Mouse (Mus musculus) gastrocnemius, postnatal 14 days (tissue): Measurements from ENCODE around the gene Mnt. TPM values are rescaled to one million over a fixed set of nuclear protein-coding genes. Genes with fewer than 3 reads are reported as not detected.

Experiments used
- DNase-seq: peaks from one replicate; pipeline ENCODE4 v3.0.0; 2021; ENCODE audit warnings: mixed read lengths
- intact Hi-C: fragments of 180-260 bp; cut with DNase I; formaldehyde crosslinking; loops from one replicate; pipeline ENCODE4 v1.15.1; 2025; ENCODE audit warnings: low total_unique reads
- total RNA-seq, 2 experiments: library from RNA; stranded (reverse); gene quantifications; 2 replicates each; pipeline ENCODE4 v1.2.3; 2021

Gene Mnt
- total RNA-seq, 2 experiments from 2014 or later, result 5.4 to 6.1 TPM

DNA sequence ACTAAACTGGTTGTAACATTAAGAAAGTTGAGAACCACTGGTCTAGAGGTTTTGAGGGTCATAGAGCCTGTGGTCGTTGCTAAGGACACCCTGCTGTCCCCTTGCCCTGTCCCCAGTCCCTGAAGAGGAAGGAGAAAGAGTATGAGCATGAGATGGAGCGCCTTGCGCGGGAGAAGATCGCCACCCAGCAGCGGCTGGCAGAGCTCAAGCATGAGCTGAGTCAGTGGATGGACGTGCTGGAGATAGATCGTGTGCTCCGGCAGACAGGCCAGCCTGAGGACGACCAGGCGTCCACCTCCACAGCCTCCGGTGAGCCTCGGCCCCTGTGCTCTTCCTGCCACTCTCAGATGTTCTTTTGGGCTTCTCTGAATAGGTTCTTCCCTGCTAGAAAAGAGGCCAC lies 11.3 kb downstream of the Mnt start:
- no peak for DNase-seq
- intact Hi-C loops, result loop anchor here (10.0 kb wide), 1 partner anchor 207 kb away; no protein-coding TSS in a partner anchor

DNA sequence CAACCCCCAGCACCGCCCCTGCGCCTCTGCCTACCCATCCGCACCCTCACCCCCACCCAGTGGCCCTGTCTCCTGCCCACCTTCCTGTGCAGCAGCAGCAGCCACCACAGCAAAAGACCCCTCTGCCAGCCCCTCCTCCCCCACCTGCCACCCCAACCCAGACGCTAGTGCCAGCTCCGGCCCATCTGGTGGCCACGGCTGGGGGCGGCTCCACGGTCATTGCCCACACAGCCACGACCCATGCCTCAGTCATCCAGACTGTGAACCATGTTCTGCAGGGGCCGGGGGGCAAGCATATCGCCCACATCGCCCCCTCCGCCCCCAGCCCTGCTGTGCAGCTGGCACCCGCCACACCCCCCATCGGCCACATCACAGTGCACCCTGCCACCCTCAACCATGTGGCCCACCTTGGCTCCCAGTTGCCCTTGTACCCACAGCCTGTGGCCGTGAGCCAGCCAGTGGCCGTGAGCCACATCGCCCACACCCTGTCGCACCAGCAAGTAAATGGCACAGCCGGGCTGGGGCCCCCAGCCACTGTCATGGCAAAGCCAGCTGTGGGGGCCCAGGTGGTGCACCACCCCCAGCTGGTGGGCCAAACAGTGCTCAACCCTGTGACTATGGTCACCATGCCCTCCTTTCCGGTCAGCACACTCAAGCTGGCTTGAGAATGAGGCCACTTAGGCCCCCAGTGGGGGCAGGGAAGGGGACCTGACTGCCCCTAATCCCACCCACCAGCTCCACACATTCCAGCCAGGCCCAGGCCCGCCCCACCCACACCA lies 12.1 kb downstream of the Mnt start:
- intact Hi-C loops, result loop anchor here (10.0 kb wide), 1 partner anchor 208 kb away; no protein-coding TSS in a partner anchor
- DNase-seq, result no peak

DNA sequence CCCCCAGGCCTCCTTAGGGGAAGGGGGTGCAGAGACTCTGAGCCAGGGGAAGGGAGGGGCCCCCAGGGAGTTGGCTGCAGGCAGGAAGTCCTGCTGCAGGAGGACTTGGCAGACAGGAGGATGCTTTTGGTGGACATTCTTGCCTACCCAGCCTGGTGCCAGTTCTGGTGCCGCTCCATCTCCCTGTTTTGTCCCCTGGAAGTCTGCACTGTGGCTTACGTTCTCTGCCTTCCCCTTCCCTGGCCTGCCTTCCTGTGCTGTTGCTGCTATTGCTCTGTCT lies 12.7 kb downstream of the Mnt start:
- intact Hi-C loops, result loop anchor here (10.0 kb wide), 1 partner anchor 209 kb away; no protein-coding TSS in a partner anchor
- no peak for DNase-seq

- DNase-seq, result no peak
- intact Hi-C loops, result loop anchor here (10.0 kb wide), 1 partner anchor 209 kb away; no protein-coding TSS in a partner anchor
Measured at GRCm38 (mm10) chr11:74843761-74844160, 13.0 kb downstream of the Mnt start.

GRCm38 (mm10) chr11:74845784-74846183 lies 15.1 kb downstream of the Mnt start:
- intact Hi-C loops, result loop anchor here (10.0 kb wide), 1 partner anchor 211 kb away; no protein-coding TSS in a partner anchor
- DNase-seq, result no peak

DNA sequence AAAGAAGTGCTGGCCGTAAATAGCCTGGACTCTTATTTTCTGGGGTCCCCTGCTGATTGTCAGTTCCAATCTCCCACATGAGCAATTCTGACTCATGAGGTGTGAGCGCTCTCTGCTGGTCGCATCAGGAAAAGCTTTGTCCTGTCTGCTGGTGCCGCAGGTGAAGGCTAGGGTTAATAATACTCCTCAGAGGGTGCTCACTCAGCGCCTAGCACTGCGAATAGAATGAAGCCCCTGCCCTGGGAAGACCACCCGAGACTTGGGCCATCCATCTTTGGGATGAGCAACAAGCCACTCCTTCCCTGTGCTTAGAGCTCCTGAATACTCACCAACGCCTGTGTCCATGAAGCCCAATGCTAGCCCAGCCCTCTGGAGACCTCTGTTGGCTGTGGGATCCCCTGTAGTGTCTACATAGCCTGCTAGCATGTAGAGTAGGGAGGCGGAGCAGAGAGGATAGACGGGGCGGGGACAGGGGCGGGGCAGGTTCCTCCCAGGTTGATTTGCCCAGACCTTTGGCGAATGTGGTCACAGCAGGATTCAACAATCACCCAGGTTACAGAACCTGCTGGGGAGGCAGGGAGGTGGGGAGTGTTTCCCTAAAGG lies 17.3 kb downstream of the Mnt start:
- intact Hi-C loops, result loop anchor here (2.0 to 10.0 kb wide), 2 partner anchors 27 to 213 kb away; no protein-coding TSS in a partner anchor
- peak; percentile 58 for DNase-seq

GRCm38 (mm10) chr11:74850998-74851661 lies 20.4 kb downstream of the Mnt start:
- no peak for DNase-seq
- intact Hi-C loops, result no loop called here

GRCm38 (mm10) chr11:74857756-74858155 lies 27.0 kb downstream of the Mnt start:
- intact Hi-C loops, result no loop called here
- DNase-seq, result no peak

- intact Hi-C loops, result no loop called here
- no peak for DNase-seq
Measured at GRCm38 (mm10) chr11:74862129-74862528, 31.4 kb downstream of the Mnt start.

DNA sequence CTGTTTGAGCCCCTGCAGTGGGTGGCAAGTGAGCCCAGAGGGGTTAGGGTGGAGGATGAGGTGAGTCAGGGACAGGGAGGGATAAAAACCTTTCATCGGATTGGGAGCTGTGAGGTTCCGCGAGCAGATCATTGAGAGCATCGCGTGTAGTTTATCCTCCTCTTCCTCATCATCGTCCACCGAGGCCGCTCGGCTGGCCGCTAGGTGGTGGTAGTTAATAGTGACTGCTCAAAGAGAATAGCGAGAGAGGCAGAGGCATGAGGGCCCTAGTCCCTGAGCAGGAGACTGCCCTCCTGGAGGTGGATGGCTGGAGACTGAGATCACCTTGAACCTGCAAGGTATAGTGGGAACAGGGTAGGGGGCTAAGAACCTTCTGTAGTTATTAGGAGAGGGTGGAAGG lies 32.8 kb downstream of the Mnt start:
- intact Hi-C loops, result no loop called here
- DNase-seq, result no peak

DNA sequence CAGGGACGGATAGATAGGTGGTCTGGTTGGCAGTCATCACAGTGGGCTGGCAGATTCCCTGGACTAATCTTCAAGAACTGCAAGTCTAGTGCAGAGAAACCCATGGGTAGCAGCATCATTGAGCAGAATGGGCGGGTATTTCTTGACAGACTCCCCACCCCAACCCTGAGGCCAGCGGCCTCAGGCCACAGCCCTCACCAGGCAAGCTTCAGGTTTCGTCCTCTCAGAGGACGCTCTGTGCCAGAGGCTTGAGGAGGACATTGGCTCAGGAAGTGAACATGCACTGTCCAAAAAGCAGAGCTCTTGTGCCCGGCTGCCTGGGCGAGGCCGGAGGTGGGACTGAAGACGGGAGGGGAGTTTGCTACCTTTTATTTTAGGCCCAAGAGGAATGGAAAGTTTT lies 33.7 kb downstream of the Mnt start:
- intact Hi-C loops, result no loop called here
- DNase-seq, result no peak

- DNase-seq, result no peak
- intact Hi-C loops, result no loop called here
Measured at GRCm38 (mm10) chr11:74865252-74865651, 34.5 kb downstream of the Mnt start.

GRCm38 (mm10) chr11:74866640-74867039 lies 35.9 kb downstream of the Mnt start:
- intact Hi-C loops, result no loop called here
- peak; percentile 94 for DNase-seq

GRCm38 (mm10) chr11:74867181-74867580 lies 36.5 kb downstream of the Mnt start:
- intact Hi-C loops, result no loop called here
- peak; percentile 88 for DNase-seq

GRCm38 (mm10) chr11:74868046-74868760 lies 37.5 kb downstream of the Mnt start:
- intact Hi-C loops, result no loop called here
- no peak for DNase-seq

- DNase-seq, result no peak
- intact Hi-C loops, result no loop called here
Measured at GRCm38 (mm10) chr11:74869603-74870002, 38.9 kb downstream of the Mnt start.

DNA sequence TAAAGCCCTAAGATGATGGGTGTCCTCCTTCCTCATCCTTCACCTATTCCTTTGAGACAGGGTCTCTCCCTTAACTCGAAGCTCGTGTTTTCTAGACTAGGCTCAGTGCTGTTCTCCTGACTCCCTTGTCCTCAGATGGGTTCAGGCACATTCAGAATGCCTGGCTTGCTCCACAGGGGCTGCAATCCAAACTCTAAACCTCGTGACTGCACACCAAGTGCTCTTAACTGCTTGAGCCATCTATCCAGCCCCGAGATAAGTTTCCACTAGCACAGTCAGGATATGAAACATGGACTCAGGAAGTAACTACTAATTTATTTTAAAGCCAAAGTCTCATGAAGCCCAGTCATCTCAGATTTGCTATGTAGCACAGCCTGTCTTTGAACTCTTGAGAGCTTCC lies 39.8 kb downstream of the Mnt start:
- intact Hi-C loops, result no loop called here
- peak; percentile 51 for DNase-seq

- intact Hi-C loops, result no loop called here
- no peak for DNase-seq
Measured at GRCm38 (mm10) chr11:74870991-74871622, 40.4 kb downstream of the Mnt start.

GRCm38 (mm10) chr11:74874630-74875029 lies 43.9 kb downstream of the Mnt start:
- no peak for DNase-seq
- intact Hi-C loops, result no loop called here

DNA sequence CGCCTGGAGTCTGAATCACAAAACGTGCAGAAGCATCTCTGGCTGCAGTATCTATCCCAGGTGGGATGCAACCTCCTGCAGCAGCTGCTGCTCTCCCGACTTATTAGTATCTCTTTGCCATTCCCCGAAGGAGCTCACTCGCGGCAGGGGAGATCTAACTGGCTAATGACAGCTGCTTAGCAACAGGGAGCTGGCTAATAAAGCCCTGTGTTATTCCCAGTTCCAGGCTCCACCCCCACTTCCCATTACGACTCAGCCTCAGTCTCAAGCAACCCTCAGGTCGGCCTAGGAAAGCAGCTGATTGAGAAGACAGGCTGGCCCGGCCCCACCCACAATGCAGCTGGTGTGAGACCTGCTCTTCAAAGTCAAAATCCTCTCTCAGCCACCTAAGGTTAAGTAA lies 46.1 kb downstream of the Mnt start:
- DNase-seq, result peak; percentile 60
- intact Hi-C loops, result no loop called here
